Mouse (Mus musculus) thymus, postnatal 4 days (tissue): ENCODE results near the gene Gm17364.
"Not testable (repeated sequence)": the region's sequence is repeated elsewhere in the genome, so short reads cannot be mapped to it uniquely, and the experiment has no call there.

Experiments used
- DNase-seq: peaks from one replicate; pipeline ENCODE4 v3.0.0; 2021

Gm17364 gene

GRCm38 (mm10) chr13:41273927-41274650 lies at the start of gene Gm17364:
Gene Gm17364 (minus strand): TSS chr13:41273977.
- no peak for DNase-seq

- DNase-seq = no peak
Measured at GRCm38 (mm10) chr13:41321433-41321832, 47.7 kb upstream of the Gm17364 start.

GRCm38 (mm10) chr13:41320749-41321148 lies 47.0 kb upstream of the Gm17364 start:
- no peak for DNase-seq

- DNase-seq = peak; percentile 94
Measured at GRCm38 (mm10) chr13:41302716-41303115, 28.9 kb upstream of the Gm17364 start.

GRCm38 (mm10) chr13:41300037-41300436 lies 26.3 kb upstream of the Gm17364 start:
- no peak for DNase-seq

- no peak for DNase-seq
Measured at GRCm38 (mm10) chr13:41298996-41299395, 25.2 kb upstream of the Gm17364 start.

GRCm38 (mm10) chr13:41298533-41298932 lies 24.8 kb upstream of the Gm17364 start:
- DNase-seq = no peak

- no peak for DNase-seq
Measured at GRCm38 (mm10) chr13:41296396-41296795, 22.6 kb upstream of the Gm17364 start.

GRCm38 (mm10) chr13:41295886-41296285 lies 22.1 kb upstream of the Gm17364 start:
- no peak for DNase-seq

GRCm38 (mm10) chr13:41293595-41293994 lies 19.8 kb upstream of the Gm17364 start:
- DNase-seq = no peak

- DNase-seq = no peak
Measured at GRCm38 (mm10) chr13:41291466-41291974, 17.7 kb upstream of the Gm17364 start.

GRCm38 (mm10) chr13:41286285-41286684 lies 12.5 kb upstream of the Gm17364 start:
- DNase-seq = no peak

- DNase-seq = no peak
Measured at GRCm38 (mm10) chr13:41285448-41285847, 11.7 kb upstream of the Gm17364 start.

- peak; percentile 79 for DNase-seq
Measured at GRCm38 (mm10) chr13:41283256-41283655, 9.5 kb upstream of the Gm17364 start.

- no peak for DNase-seq
Measured at GRCm38 (mm10) chr13:41280696-41281095, 6.9 kb upstream of the Gm17364 start.

GRCm38 (mm10) chr13:41267827-41268408 lies 5.9 kb downstream of the Gm17364 start:
- no peak for DNase-seq

GRCm38 (mm10) chr13:41263304-41264006 lies 10.3 kb downstream of the Gm17364 start:
- DNase-seq = no peak

- DNase-seq = not testable (repeated sequence)
Measured at GRCm38 (mm10) chr13:41261617-41262016, 12.2 kb downstream of the Gm17364 start.

- no peak for DNase-seq
Measured at GRCm38 (mm10) chr13:41257851-41258250, 15.9 kb downstream of the Gm17364 start.

GRCm38 (mm10) chr13:41256962-41257361 lies 16.8 kb downstream of the Gm17364 start:
- DNase-seq = no peak

GRCm38 (mm10) chr13:41256126-41256525 lies 17.7 kb downstream of the Gm17364 start:
- no peak for DNase-seq

GRCm38 (mm10) chr13:41252736-41253135 lies 21.0 kb downstream of the Gm17364 start:
- no peak for DNase-seq

GRCm38 (mm10) chr13:41252141-41252540 lies 21.6 kb downstream of the Gm17364 start:
- no peak for DNase-seq

- DNase-seq = no peak
Measured at GRCm38 (mm10) chr13:41251667-41252066, 22.1 kb downstream of the Gm17364 start.
